Mouse (Mus musculus): Measurements from ENCODE around the gene BC035044.
"Not testable (repeated sequence)": the region's sequence is repeated elsewhere in the genome, so short reads cannot be mapped to it uniquely, and the experiment has no call there.

Gene BC035044

DNA sequence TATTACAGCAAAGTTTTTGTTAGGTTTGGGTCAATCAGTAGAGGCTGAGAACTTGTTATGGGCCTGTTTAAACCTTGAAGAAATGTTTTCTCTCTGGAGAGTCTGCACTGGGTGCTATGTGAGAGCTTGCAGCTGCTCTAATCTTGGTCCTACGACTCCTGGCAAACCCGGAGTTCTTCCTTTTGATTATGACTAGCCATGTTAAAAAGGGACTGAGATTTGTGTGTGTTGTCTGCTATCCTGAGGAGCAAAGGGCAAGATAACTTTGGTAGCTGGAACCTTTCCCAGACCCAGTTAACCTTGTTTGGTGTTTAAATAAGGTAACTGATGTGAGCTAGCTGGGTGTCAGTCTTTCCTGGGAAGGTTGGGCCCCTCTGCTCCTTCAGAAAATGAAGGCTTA is 40.3 kb downstream of the BC035044 start:
- no peak for DNase-seq (ENCODE audit: low spot score)

DNA sequence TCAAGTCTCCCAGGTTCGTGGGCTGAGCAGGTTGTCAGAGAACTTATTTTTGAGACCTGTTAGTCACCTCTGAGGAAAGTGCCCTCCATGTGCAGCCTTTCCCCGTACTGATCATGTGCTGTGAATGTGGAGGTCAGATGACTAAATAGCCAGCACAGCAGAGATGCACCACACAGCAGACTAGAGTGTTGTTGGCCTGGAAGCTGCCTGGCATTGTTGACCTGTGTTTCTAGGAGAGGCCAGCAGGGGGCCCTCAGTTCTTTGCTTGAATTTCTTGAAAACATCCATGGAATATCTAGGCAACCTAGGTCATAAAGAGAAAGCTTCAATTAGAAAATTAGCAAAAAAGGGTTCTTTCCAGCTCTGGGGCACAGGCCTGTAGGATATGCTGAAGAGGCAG is 41.0 kb downstream of the BC035044 start:
- peak; percentile 84 for DNase-seq (ENCODE audit: low spot score)

DNA sequence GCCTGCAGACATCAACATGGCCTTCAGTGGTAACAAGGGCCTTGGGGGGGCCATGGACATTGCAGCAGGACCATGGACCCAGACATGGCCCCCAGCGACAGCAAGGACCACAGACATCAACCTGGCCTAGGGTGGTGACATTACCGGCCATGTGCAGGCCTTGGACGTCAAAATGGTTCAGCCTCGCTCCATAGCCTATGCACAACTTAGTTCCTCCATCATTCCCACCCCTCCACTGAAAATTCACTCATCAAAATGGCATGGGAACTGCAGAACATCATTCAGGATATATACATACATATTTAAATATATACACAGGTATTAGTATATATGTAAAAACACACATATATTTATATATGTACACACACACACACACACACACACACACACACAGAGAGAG is 43.5 kb downstream of the BC035044 start:
- no peak for DNase-seq (ENCODE audit: low spot score)

DNA sequence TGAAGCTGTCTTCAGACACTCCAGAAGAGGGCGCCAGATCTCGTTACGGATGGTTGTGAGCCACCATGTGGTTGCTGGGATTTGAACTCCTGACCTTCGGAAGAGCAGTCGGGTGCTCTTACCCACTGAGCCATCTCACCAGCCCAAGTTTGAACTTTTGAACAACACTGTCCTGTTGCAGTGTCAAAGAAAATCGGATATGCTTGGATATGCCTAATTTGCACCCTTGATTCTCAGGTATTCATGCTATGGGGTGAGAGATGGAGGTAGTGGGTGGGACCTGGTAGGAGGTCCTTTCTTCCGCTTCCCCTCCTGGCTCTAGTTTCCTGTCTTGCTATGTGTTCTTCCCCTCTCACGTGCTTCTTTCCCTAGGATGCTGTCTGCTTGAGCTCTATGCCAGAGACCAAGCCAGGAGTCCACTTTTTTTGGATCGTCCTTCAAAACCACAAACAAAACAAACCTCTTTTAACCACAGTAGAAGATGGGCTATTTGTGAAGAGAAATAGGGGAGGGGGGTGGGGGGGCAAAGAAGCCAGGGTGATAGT is 44.9 kb downstream of the BC035044 start:
- peak; percentile 34 for DNase-seq (ENCODE audit: low spot score)

DNA sequence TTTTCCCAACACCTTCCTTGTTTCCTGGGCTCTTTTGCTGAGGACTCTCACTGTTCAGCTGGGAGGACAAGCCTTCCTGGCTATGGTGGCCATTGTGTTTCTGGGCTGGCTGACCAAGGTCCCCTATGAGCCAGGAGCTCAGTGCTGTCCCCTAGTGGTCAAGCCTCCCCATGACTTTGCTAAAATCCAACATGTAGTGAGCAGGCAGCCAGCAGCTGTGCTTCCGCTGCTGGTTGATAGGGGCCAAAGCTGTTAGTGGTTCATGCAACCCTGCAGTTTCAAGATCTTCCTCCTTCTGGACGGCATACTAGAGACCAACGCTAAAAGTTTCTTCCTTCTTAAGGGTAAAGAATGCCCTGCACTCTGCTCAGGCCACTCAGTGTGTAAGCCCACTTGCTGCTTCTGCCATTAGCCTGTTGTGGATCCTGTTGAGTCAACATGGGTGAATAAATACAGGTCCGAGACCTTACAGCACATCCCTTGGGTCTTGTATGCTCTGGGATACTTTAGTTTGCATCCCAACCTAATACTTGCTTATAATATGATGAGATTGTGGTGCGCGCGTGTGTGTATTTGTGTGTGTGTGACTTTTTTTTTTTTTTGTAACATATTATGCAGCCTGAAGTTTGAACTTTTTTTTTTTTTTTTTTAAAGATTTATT is 45.5 kb downstream of the BC035044 start:
- peak; percentile 97 for DNase-seq (ENCODE audit: low spot score)

DNA sequence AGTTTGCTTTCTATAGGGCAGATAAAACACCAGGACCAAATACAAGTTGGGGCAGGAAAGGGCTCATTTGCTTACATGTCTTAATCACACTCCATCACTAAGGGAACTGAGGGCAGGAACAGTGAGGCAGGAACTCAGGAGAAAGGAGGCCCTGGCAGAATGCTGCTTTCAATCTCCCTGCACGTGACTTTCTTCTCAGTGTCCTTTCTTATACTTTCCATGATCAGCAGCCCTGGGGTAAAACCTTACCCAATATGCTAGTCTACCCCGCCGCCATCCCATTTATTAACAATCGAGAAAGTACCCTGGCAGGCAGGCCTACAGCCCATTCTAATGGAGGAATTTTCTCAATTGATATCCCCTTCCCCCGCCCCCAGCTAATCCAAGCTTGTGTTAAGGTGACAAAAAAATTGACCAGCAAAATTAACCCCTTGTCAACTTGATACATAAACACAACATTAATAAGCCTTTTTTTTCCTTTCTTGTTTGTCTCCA is 46.3 kb downstream of the BC035044 start:
- peak; percentile 8 for DNase-seq (ENCODE audit: low spot score)

DNA sequence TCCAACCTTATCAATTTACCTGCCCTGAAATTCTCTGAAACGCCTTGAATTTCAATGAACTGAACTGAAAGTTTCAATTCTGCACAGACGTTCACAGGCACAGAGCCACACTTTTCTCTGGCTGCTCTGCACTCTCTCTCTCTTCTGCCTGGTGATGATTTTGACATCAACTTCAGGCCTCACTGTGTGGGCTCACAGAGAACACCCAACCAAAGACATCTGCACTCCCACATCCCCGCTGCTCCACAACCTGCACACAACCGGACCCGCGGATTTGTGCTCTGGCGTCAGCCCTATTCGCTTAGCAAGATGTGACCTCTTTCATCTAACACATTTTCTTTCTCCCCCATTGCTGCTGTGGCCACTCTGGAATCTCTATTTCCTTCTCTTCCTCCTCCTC is 46.8 kb downstream of the BC035044 start:
- DNase-seq (ENCODE audit: low spot score) = peak; percentile 22

DNA sequence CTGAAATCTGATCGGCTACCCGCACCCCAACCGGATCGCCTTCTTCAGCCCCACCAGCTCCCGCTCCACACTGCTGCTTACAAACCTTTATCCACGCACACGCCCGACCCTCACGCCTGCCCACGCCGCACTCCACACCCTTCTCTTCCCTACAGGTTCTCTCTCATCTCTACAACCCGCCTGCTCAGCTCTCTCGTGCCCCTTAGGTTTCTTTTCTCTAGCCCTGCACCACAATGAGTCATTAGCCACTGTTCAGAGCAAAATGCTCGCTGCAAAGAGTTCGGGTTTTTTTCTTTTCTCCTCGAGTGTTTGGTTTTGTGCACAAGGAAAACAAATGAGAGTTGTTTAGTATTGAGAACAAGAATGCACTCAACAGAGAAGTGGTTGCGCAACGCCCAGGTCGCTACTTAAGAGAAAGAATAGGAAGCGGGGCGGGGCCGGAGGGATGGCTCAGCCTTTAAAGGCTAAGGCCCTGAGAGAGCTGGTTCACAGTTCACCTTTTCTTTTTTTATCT is 47.4 kb downstream of the BC035044 start:
- peak; percentile 87 for DNase-seq (ENCODE audit: low spot score)

DNA sequence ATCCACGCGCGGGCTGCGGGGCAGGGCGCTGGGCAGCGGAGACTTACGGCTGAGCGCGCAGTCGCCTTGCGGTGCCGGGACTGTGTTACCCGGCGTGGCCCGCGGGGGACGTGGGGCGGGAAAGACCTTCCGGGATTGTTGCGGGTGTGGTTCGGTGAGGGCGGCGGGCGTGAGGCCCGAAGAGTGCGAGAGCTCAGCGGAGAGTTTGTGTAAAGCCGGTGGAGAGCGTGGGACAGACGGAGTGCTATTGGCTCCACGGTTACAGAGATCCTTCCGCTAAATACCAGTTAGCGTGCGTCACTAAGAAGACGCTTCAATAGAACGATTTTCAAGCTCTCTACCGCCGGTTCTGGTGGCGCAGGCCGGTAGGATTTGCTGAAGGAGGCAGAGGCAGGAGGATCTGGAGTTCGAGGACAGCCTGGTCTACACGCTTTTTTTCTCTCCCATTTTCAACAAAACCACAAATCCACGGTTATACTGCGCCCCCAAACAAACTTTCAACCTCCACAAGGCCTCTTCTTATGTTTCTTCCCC is 47.9 kb downstream of the BC035044 start:
- DNase-seq (ENCODE audit: low spot score) = peak; percentile 97

DNA sequence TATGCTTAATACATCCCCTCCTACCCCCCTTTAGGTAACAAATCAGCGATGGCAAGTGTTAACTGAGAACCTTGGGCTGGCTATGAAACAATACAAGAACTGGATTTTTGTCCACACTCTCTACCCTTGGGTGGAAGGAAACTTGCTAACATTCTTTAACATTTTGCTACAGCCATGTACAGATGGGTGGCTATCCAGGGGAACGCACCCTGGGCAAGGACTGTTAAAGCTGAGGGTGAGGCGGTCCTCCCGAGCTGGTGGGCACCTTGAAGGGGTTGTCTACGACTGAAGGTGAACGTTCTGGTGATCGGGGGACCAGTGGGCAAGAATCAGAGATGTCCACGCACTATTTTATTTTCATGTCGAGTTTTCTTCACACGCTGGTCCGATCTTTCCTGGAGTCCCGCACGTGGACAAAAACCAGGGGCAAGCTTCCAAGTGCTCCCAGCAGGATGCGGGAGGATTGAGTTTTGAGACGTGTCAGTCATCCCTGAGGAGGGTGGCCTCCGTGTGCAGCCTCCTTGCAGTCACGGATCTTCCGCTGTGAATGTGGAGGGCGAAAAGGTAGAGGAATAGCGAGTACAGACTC is 48.5 kb downstream of the BC035044 start:
- DNase-seq (ENCODE audit: low spot score) = peak; percentile 52

DNA sequence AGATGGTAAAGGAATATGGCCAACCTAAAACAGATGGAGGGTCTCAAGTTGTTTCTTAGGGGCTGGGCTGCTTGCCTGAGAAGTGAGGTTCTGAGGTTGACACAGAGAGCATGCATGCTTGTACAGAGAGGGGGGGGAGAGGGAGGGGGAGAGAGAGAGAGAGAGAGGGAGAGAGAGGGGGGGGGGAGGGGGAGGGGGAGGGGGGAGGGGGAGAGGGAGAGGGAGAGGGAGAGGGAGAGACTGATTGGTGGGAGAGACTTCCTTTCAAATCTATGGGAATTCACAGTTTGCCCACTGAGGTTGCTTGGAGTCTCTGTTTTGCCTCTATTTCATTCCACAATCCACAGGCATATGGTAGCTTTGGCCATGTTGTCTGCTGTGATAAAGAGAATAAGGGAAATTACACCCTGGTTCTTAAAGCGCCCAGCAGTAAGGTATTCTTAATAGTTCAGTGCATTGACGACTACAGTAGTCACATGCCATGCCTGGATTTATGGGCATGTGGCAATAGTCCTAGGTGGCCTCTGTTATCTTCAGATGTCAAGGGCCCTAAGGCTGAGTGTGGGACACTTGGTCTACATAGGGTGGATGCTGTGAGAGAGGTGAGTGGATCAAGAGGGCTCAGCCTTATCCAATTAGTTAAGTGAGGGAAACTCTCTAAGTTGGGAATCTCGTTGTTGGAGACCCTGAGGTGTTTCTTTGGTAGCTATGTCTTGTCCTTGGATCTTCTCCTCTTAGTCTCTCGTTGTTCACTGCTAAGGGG is 49.4 kb downstream of the BC035044 start:
- peak; percentile 15 for DNase-seq (ENCODE audit: low spot score)

DNA sequence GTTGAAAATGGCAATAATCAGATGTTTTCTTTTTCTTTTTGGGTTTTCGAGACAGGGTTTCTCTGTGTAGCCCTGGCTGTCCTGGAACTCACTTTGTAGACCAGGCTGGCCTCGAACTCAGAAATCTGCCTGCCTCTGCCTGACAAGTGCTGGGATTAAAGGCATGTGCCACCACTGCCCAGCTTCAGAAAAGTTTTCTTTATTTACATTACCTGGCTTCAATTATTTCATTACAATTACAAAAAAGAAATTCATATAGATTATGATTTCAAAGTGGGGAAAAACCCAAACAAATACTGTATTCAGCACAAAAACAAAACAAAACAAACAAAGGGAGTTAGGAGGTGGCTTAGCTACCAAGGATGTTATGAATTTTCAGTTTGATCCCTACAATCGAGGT is 50.3 kb downstream of the BC035044 start:
- not testable (repeated sequence) for DNase-seq (ENCODE audit: low spot score)

DNA sequence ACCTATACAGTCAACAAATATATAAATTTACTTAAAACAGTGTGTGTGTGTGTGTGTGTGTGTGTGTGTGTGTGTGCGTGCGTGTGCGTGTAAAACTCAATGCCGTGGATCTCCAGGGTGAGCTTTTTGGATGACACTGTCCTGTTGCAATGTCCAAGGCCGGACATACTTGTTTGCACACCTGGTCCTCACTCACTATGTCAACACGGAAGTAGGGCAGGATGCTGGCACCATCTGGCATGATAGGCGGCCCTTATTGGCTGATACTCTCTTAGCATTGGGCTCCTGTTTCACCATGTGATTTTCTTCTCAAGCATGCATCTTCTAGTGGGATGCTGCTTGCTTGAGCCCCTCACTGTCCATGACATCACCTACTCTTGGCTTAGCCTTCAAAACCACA is 51.0 kb downstream of the BC035044 start:
- DNase-seq (ENCODE audit: low spot score) = peak; percentile 31

DNA sequence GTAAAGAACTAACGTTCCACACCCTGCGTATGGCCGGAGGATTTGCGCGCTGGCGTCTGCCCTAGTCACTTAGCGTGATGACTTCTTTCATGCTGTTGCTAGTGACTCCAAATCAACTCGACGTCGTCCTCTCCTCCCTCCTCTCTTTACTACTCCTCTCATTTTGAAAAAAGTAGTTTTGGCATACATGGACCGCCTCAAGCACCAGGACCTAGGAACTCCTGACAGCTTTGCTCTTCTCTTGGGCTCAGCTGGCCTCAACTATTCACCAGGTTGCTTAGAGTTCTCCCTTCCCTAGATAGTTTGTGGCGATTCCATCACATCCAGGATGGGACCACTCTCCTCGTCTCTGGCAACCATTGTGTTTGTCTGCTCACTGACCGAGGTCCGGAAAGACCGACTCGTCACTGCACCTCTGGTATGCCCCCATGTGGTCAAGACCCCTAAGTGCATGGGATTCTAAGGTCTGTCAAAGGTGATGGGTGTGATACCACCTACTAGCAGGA is 51.6 kb downstream of the BC035044 start:
- peak; percentile 95 for DNase-seq (ENCODE audit: low spot score)

DNA sequence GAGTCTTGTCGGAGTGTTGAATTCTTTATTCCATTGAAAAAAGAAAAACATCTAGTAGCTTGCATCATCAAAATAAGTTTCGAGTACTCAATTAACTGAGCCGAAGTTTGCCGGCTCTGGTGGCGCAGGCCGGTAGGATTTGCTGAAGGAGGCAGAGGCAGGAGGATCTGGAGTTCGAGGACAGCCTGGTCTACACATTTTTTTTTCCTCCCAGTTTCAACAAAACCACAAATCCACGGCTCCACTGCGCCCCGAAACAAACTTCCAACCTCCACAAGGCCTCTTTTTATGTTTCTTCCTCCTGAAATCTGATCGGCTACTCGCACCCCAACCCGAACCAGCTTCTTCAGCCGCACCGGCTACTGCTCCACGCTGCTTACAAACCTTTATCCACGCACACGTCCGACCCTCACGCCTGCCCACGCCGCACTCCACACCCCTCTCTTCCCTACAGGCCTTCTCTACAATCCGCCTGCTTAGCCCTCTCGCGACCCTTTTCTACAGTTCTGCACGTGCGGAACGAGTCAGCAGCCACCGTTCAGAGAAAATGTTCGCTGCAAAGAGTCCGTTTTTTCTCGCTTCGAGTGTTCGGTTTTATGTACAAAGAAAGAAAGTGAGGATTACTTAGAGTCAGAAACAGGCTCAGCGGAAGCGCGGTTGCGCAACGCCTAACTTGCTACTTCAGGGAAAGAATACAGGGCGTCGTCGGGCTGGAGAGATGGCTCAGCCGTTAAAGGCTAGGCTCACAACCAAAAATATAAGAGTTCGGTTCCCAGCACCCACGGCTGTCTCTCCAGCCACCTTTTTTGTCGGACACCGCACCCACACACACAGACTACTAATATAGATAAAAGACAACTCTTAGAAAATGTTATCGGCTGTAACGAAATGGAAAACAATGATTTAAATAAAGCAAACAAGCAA is 52.3 kb downstream of the BC035044 start:
- peak; percentile 94 for DNase-seq (ENCODE audit: low spot score)

DNA sequence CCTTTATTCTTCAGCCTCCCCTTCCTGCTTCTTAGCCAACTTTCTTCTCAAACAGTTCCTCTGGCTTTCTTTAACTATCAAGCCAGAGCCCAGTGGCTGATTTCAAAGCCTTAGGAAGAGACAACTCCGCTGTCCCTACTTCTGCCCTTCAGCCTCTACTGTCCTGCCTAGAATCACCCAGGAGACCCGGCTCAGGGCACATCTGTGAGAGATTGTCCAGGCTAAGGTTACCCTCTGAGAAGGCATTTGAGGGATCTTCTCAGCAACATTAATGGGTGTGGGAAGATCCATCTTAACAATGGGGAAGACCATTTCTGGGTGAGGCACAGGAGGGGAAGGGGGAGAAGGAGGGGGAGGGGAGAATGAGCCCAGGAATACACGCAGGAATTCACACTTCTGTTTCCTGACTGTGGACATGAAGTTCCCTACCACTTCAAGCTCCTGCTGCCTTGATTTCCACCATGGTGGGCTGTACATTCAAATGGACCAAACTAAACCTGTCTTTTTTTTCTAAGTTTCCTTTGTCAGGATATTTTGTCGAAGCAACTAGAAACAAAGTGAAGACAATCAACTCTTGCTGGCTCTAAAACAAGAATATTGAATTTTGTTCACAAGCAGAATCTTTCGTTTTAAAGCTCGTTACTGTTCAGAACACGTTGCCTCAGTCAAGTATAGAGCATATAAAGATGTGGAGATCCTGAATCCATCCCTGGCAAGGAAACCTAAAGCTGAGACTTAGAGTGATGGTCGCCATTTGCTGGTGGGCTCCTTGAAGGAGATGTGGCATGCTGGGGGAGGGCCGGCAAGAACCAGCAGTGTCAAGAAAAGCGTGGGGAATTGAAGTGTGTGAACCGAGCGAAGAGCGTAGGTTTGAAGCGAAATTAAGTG is 53.2 kb downstream of the BC035044 start:
- peak; percentile 77 for DNase-seq (ENCODE audit: low spot score)

DNA sequence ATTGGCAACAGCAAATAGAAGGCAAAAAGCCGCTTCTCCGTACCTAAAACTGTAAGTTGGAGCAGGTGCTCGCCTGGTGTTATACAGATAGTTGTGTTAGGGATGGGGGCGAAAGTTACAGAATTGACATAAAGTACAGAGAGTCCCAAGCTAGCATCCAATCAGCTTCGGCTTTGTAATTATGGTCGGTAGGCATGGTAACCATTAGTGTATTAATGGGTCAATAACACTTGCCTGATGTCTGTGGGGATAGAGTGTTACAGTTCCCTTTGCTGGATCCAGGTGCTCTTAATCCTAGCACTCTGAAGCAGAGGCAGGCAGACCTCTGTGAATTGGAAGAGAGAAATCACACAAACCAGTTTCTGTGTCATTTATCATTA is 54.0 kb downstream of the BC035044 start:
- no peak for DNase-seq (ENCODE audit: low spot score)

DNA sequence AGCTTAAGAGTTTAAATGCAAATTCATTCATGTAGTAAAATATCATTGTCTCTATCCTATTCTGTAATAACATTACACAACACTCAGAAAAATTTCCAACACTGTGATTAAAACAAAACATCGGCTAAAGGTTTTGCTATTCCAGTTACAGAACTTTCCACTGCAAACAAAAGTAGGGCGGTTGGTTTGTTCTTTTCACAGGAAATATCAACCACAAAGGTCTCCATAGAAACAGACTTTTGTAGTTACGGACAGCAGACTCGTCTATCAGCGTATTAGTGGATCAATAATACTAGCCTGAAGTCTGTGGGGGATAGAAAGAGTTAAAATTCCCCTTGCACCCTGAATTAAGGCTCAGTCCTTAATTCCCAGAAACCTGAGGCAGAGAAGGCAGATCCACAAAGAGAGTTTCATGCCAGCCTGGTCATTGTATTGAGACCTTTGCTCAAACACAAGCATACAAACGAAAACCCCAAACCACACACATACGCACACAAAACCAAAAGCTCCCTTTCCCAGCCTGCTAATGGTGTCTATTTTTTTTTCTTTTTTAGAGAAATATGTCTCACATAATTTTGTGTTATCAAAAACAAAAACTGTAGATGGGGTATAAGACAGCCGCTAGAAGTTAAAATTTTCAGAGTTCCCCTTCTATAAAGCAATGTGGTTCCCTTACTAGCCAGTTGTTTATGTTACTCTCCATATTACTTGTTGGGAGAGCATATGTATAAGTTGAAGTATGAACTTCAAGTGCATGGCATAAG is 54.6 kb downstream of the BC035044 start:
- no peak for DNase-seq (ENCODE audit: low spot score)

DNA sequence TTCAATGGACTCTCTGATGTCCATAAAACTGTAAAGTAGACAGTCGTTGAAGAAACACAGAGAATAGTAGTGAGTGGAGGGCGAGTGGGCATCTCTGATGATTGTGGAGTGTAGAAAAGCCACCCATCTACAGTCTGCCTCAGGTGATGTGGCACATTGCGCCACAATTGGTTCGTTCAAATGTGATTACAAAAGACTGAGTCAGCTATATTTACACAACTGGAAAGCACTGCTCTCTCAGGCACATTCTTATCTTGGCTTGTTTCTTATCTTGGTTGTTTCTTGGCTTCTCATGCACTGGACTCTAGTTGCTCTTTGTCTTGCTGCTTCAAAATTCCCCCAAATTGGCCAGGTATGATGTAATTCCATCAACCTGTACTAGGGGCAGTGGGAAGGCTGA is 55.4 kb downstream of the BC035044 start:
- DNase-seq (ENCODE audit: low spot score) = no peak
